Mouse (Mus musculus) heart, embryonic 13.5 days (tissue): ENCODE measurements around the gene Setdb1. TPM values are rescaled to one million over a fixed set of nuclear protein-coding genes. Genes with fewer than 3 reads are reported as not detected.
A peak's percentile ranks its signal among the peaks of the same experiment; 100 is the strongest.
"Not testable (repeated sequence)": the region's sequence is repeated elsewhere in the genome, so short reads cannot be mapped to it uniquely, and the experiment has no call there.

Experiments
- ATAC-seq: fragments of 200-750 bp; cut with Nextera tagmentation; 2 replicates; pipeline ENCODE4 v1.8.0; 2017; ENCODE audit warnings: moderate TSS enrichment; ENCODE audit not compliant: insufficient number of reproducible peaks, low FRiP score, low TSS enrichment; ENCODE audit errors: extremely low read depth
- H3K27ac ChIP-seq: fragments of 300-500 bp; sonication (generic); replicated peaks from 2 replicates; pipeline ENCODE4 v1.5.1; 2015; ENCODE audit warnings: moderate library complexity, mild to moderate bottlenecking, inconsistent platforms
- H3K27me3 ChIP-seq: fragments of 300-500 bp; sonication (generic); replicated peaks from 2 replicates; pipeline ENCODE4 v1.6.1; 2015; ENCODE audit warnings: mild to moderate bottlenecking, inconsistent platforms
- H3K36me3 ChIP-seq: fragments of 300-500 bp; sonication (generic); 2 replicates; pipeline ENCODE4 v1.6.1; 2015; ENCODE audit warnings: mild to moderate bottlenecking, inconsistent platforms
- H3K4me1 ChIP-seq: fragments of 300-500 bp; sonication (generic); 2 replicates; pipeline ENCODE4 v1.6.1; 2015; ENCODE audit warnings: inconsistent platforms
- H3K4me2 ChIP-seq: fragments of 300-500 bp; sonication (generic); 2 replicates; pipeline ENCODE4 v1.6.1; 2015; ENCODE audit warnings: inconsistent platforms, mild to moderate bottlenecking, moderate library complexity
- H3K4me3 ChIP-seq: fragments of 300-500 bp; sonication (generic); 2 replicates; pipeline ENCODE4 v1.5.1; 2015; ENCODE audit warnings: moderate library complexity, mild to moderate bottlenecking, inconsistent platforms
- H3K9ac ChIP-seq: fragments of 300-500 bp; sonication (generic); 2 replicates; pipeline ENCODE4 v1.6.1; 2015; ENCODE audit warnings: inconsistent platforms, mild to moderate bottlenecking, moderate library complexity
- H3K9me3 ChIP-seq: fragments of 300-500 bp; sonication (generic); 2 replicates; pipeline ENCODE4 v1.6.1; 2016; ENCODE audit warnings: inconsistent platforms
- WGBS: fragments of 180-500 bp; shearing (Covaris S2); methylation state at CpG from one replicate; pipeline ENCODE4 v1.1.7; 2015; ENCODE audit warnings: mixed read lengths; 5-methylcytosine and 5-hydroxymethylcytosine counted together
- polyA plus RNA-seq: library from polyadenylated mRNA; unstranded; fragments of >200 nt; fragmentation: Nextera tagmentation; extraction: Ambion mirVana; gene quantifications from 2 replicates; pipeline ENCODE4 v1.2.1, GENCODE M21; 2015

Setdb1 gene
- polyA plus RNA-seq = 20.1 and 21.2 TPM in 2 replicates

GRCm38 (mm10) chr3:95356701-95357449 lies at the start of gene Setdb1:
Gene Setdb1 (minus strand): TSS chr3:95357202.
- peak; percentile 85 for ATAC-seq
- Histone ChIP-seq H3K4me3 (peak within 1 kb of the TSS; percentile 58), H3K9ac (peak within 1 kb of the TSS; percentile 83), H3K27ac (0 out of 2 replicates have a peak within 1 kb of the TSS, but pooled peaks have one; percentile 36), H3K4me2 (peak within 1 kb of the TSS; percentile 62), H3K36me3 (peaks cover 20% of the 10 kb centered on the region)
- not testable (repeated sequence) for H3K9me3 ChIP-seq, H3K27me3 ChIP-seq, H3K4me1 ChIP-seq
- under 1% methylated on average over 38 of the region's 57 CpGs for WGBS

GRCm38 (mm10) chr3:95402741-95403140 lies 45.7 kb upstream of the Setdb1 start, which contains the start of gene 4930558C23Rik:
Gene 4930558C23Rik (minus strand): TSS chr3:95402841.
- H3K9ac ChIP-seq = no peak within 1 kb of the TSS
- 85% methylated on average over 3 of the region's 3 CpGs for WGBS
- H3K4me1 ChIP-seq = no peaks in the 10 kb centered on the region
- no peaks in the 10 kb centered on the region for H3K27me3 ChIP-seq
- ATAC-seq = no peak
- no peak within 1 kb of the TSS for H3K4me2 ChIP-seq
- H3K9me3 ChIP-seq = no peaks in the 10 kb centered on the region
- H3K27ac ChIP-seq = no peak within 1 kb of the TSS
- H3K4me3 ChIP-seq = no peak within 1 kb of the TSS
- no peaks in the 10 kb centered on the region for H3K36me3 ChIP-seq

GRCm38 (mm10) chr3:95394385-95394784 lies 37.4 kb upstream of the Setdb1 start:
- no peaks in the 10 kb centered on the region for H3K27me3 ChIP-seq
- no peaks in the 10 kb centered on the region for H3K4me1 ChIP-seq
- H3K4me3 ChIP-seq = no peak overlapping the region
- no peak overlapping the region for H3K4me2 ChIP-seq
- peaks cover 5% of the 10 kb centered on the region; the same call in 1 of the 2 replicates for H3K9me3 ChIP-seq
- ATAC-seq = no peak
- H3K27ac ChIP-seq = no peak overlapping the region
- no peaks in the 10 kb centered on the region for H3K36me3 ChIP-seq
- no peak overlapping the region for H3K9ac ChIP-seq
- 67% methylated on average over 4 of the region's 4 CpGs for WGBS

GRCm38 (mm10) chr3:95385401-95386075 lies 28.5 kb upstream of the Setdb1 start:
- Histone ChIP-seq H3K4me3 (no peak overlapping the region), H3K9ac (no peak overlapping the region), H3K4me2 (no peak overlapping the region), H3K4me1 (no peaks in the 10 kb centered on the region), H3K27me3 (no peaks in the 10 kb centered on the region), H3K27ac (no peak overlapping the region), H3K36me3 (no peaks in the 10 kb centered on the region), H3K9me3 (no peaks in the 10 kb centered on the region)
- ATAC-seq = no peak
- 78% methylated on average over 5 of the region's 5 CpGs for WGBS

- H3K9me3 ChIP-seq = peaks cover 21% of the 10 kb centered on the region
- H3K4me1 ChIP-seq = no peaks in the 10 kb centered on the region
- WGBS = 78% methylated on average over 10 of the region's 10 CpGs
These were observed 16.2 kb upstream of the Setdb1 start for GRCm38 (mm10) chr3:95373208-95373607.

GRCm38 (mm10) chr3:95370101-95370500 lies 13.1 kb upstream of the Setdb1 start:
- H3K27ac ChIP-seq = no peak overlapping the region
- H3K4me3 ChIP-seq = no peak overlapping the region
- peaks cover 5% of the 10 kb centered on the region; the same call in 1 of the 2 replicates for H3K9me3 ChIP-seq
- H3K27me3 ChIP-seq = no peaks in the 10 kb centered on the region
- H3K4me1 ChIP-seq = no peaks in the 10 kb centered on the region
- no peaks in the 10 kb centered on the region for H3K36me3 ChIP-seq
- H3K4me2 ChIP-seq = no peak overlapping the region
- no peak overlapping the region for H3K9ac ChIP-seq
- no peak for ATAC-seq

More at GRCm38 (mm10) chr3:95373208-95373607, 16.2 kb upstream of the Setdb1 start:
- ATAC-seq = no peak
- no peak overlapping the region for H3K4me2 ChIP-seq
- no peak overlapping the region for H3K9ac ChIP-seq
- H3K27ac ChIP-seq = no peak overlapping the region
- H3K36me3 ChIP-seq = no peaks in the 10 kb centered on the region
- no peak overlapping the region for H3K4me3 ChIP-seq
- H3K27me3 ChIP-seq = no peaks in the 10 kb centered on the region

GRCm38 (mm10) chr3:95360276-95360675 lies 3.3 kb upstream of the Setdb1 start:
- not testable (repeated sequence) for H3K4me1 ChIP-seq, ATAC-seq, H3K27ac ChIP-seq, H3K9me3 ChIP-seq, H3K4me2 ChIP-seq, H3K36me3 ChIP-seq, H3K4me3 ChIP-seq, H3K9ac ChIP-seq, H3K27me3 ChIP-seq
- WGBS = 68% methylated on average over 3 of the region's 3 CpGs

- H3K9me3 ChIP-seq = no peaks in the 10 kb centered on the region
- no peak overlapping the region for H3K4me3 ChIP-seq
- ATAC-seq = no peak
- H3K27me3 ChIP-seq = no peaks in the 10 kb centered on the region
- no peak overlapping the region for H3K27ac ChIP-seq
- H3K4me2 ChIP-seq = no peak overlapping the region
- no peak overlapping the region for H3K9ac ChIP-seq
- WGBS = 90% methylated on average over 2 of the region's 2 CpGs
- peaks cover 12% of the 10 kb centered on the region for H3K36me3 ChIP-seq
- 0 out of 2 replicates have a peak, but pooled peaks cover 3% of the 10 kb centered on the region for H3K4me1 ChIP-seq
These were observed 744 bp upstream of the Setdb1 start for GRCm38 (mm10) chr3:95357746-95358145.

GRCm38 (mm10) chr3:95355911-95356544 lies 974 bp downstream of the Setdb1 start:
- Histone ChIP-seq H3K4me2 (peak overlapping the region; percentile 62), H3K9ac (peak overlapping the region; percentile 83), H3K4me3 (peak overlapping the region; percentile 58), H3K36me3 (peaks cover 28% of the 10 kb centered on the region)
- not testable (repeated sequence) for ATAC-seq, H3K27me3 ChIP-seq, H3K4me1 ChIP-seq, H3K27ac ChIP-seq, H3K9me3 ChIP-seq
- WGBS = 22% methylated on average over 12 of the region's 19 CpGs

GRCm38 (mm10) chr3:95349491-95349890 lies 7.5 kb downstream of the Setdb1 start:
- H3K27ac ChIP-seq = no peak overlapping the region
- no peak overlapping the region for H3K4me3 ChIP-seq
- no peak for ATAC-seq
- H3K27me3 ChIP-seq = no peaks in the 10 kb centered on the region
- H3K9me3 ChIP-seq = no peaks in the 10 kb centered on the region; the same call in 1 of the 2 replicates
- no peak overlapping the region for H3K4me2 ChIP-seq
- peaks cover 92% of the 10 kb centered on the region for H3K36me3 ChIP-seq
- H3K4me1 ChIP-seq = no peaks in the 10 kb centered on the region
- H3K9ac ChIP-seq = no peak overlapping the region

GRCm38 (mm10) chr3:95348343-95348742 lies 8.7 kb downstream of the Setdb1 start:
- H3K27me3 ChIP-seq, H3K9me3 ChIP-seq, H3K9ac ChIP-seq, ATAC-seq, H3K4me2 ChIP-seq, H3K27ac ChIP-seq, H3K4me1 ChIP-seq, H3K4me3 ChIP-seq: not testable (repeated sequence)
- 94% methylated on average over 5 of the region's 5 CpGs for WGBS
- H3K36me3 ChIP-seq = peaks cover 92% of the 10 kb centered on the region
